Mouse (Mus musculus) c-Kit-positive CD71-positive TER-119-positive erythroid progenitor cells, embryonic 14.5 days (primary cell): ENCODE data around the gene Olfr749.
A peak's percentile ranks its signal among the peaks of the same experiment; 100 is the strongest.
"Not testable (repeated sequence)": the region's sequence is repeated elsewhere in the genome, so short reads cannot be mapped to it uniquely, and the experiment has no call there.

Experiments used
- DNase-seq: peaks from one replicate; pipeline ENCODE4 v3.0.0-alpha.2; 2013; ENCODE audit warnings: low spot score

Olfr749 gene

GRCm38 (mm10) chr14:50744994-50745393, at the start of gene Olfr749:
Olfr749 (minus strand) TSS chr14:50745094.
- no peak for DNase-seq

GRCm38 (mm10) chr14:50788157-50788556, 43.3 kb upstream of the Olfr749 start:
- DNase-seq: no peak

DNA sequence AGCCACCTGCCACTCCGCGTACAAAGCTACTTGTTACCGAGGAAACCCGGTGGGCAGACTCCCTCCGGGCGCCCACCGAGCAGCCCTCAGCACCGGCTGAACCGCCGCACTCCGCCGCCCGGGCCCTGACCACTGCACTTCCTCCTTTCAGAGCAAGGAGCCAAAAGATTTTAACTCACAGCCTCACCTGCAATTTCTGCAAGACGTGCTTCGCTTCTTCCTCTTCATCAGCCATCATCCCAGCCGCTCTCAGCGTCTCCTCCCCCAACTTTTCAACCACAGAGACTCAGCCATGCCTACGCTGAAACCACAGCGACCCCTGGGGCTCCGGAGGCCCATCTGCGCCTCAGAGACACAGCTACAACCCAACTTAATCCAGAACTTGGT, 40.4 kb upstream of the Olfr749 start, which contains the start of gene Ttc5:
Gene Ttc5 (minus strand): TSS at position 269 of the 387 bp plus-strand sequence.
- DNase-seq: peak; percentile 88

- DNase-seq: no peak
Measured at GRCm38 (mm10) chr14:50784391-50785250, 39.7 kb upstream of the Olfr749 start.

- no peak for DNase-seq
Measured at GRCm38 (mm10) chr14:50782166-50782565, 37.3 kb upstream of the Olfr749 start.

- DNase-seq: no peak
Measured at GRCm38 (mm10) chr14:50771342-50771741, 26.4 kb upstream of the Olfr749 start.

- no peak for DNase-seq
Measured at GRCm38 (mm10) chr14:50765736-50766135, 20.8 kb upstream of the Olfr749 start.

DNA sequence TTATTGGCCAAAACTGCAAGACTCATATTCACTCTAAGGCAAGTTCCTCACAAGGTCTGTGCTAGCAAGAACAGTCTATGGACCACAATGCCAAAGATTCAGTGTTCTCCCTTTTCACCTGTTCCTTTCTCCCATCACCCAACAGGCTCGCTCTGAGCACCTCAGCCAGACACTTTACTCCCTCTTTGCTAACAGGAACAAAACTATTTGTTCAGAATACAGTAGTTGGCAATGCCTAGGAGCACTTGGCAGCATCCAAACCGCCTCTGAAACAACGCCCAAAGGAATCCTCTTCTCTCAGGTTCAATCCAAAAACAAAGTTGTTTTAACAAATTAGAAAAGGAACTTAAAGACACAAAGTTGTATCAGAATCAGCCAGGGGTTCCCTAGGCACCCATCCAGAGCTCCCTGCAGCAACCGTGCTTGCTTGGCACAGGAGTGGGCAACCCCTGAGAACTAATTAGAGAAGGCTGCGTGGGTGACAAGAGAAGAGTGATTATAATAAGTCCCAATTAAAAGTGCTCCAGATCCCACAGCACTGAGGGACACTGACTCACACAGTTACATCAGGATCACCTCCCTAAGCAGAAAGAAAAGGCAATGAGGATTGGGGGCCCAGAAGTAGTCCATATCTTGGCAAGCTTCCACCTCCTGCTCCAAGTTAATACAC, 13.7 kb upstream of the Olfr749 start:
- no peak for DNase-seq

- DNase-seq: no peak
Measured at GRCm38 (mm10) chr14:50741584-50741983, 3.3 kb downstream of the Olfr749 start.

- DNase-seq: no peak
Measured at GRCm38 (mm10) chr14:50740334-50740733, 4.6 kb downstream of the Olfr749 start.

DNA sequence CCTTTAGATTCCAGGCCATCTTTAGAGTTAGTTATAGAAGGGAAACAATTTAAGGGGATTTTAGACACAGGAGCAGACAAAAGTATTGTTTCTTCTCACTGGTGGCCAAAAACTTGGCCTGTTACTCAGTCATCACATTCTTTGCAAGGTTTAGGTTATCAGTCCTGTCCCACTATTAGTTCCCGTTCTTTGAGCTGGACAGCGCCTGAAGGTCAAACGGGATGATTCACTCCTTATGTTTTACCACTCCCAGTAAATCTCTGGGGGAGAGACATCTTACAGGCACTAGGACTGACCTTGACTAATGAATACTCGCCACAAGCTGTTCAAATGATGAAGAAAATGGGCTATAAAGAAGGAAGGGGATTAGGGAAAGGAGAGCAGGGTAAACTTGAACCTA, 22.5 kb downstream of the Olfr749 start:
- DNase-seq: not testable (repeated sequence)

DNA sequence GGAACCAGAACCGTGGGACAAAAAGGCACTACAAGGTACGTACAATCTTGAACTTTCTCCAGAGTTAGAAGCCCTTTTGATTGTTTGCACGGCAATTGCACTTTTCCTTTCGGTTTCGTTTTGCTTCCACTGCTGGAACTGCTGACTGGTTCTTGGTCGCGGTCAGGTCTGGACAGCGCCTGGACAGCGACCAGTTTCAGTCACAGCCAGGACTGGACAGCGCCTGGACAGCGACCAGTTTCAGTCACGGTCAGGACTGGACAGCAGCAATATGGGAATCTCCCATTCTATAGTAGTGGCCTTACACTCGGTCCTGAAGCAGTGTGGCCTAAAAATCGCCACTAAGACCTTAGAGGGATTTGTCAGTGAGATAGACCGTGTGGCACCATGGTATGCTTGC, 25.0 kb downstream of the Olfr749 start:
- DNase-seq: not testable (repeated sequence)

DNA sequence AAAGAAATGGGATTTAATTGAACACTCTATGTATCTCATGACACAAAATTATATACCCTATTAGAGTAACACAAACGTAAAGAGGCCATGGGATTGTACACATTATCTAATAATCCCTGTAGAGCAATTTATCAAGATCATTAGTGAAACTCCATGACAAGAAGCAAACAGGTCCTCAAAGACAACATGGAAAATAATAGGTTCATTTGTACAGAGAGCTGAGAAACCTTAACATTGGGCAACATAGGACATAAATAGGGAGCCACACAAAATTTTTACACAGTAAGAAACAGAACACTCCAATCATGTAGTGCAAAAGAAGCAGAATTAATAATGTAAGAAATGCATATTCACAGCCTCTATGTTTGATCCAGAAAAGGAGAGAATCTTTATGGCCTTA, 37.8 kb downstream of the Olfr749 start, which contains the start of gene Olfr748:
Gene Olfr748 (plus strand): TSS at position 301 of the 400 bp plus-strand sequence.
- no peak for DNase-seq

GRCm38 (mm10) chr14:50693106-50693505, 51.8 kb downstream of the Olfr749 start, which contains the start of gene Olfr747:
Olfr747 (minus strand) TSS chr14:50693206.
- no peak for DNase-seq
